Mouse (Mus musculus) gastrocnemius, postnatal 14 days (tissue): Measurements from ENCODE around the gene 4833420G17Rik. TPM values are rescaled to one million over a fixed set of nuclear protein-coding genes. Genes with fewer than 3 reads are reported as not detected.

Source experiments
- total RNA-seq, 2 experiments: library from RNA; stranded (reverse); gene quantifications; 2 replicates each; pipeline ENCODE4 v1.2.3; 2021

Gene 4833420G17Rik
- total RNA-seq, 2 experiments from 2014 or later = 6.2 to 6.5 TPM

Other genes with a start within 250 kb of the 4833420G17Rik start
- gene Paip1, start 34.2 kb upstream of the 4833420G17Rik start, total RNA-seq = 10 to 100 TPM; 62.6 to 63.6 TPM
- 1 to 10 TPM; 6.3 to 8.6 TPM for gene Tmem267, start 25.3 kb downstream of the 4833420G17Rik start, total RNA-seq
- under 1 TPM; 0.40 to 0.74 TPM for gene 3110070M22Rik, start 25.6 kb downstream of the 4833420G17Rik start, total RNA-seq
- gene Ccl28, start 161.1 kb downstream of the 4833420G17Rik start, total RNA-seq = under 1 TPM; 0.16 to 0.27 TPM
- 10 to 100 TPM; 32.3 to 49.3 TPM for gene Hmgcs1, start 227.6 kb downstream of the 4833420G17Rik start, total RNA-seq